Mouse (Mus musculus): ENCODE data around the gene Mtx3. TPM values are rescaled to one million over a fixed set of nuclear protein-coding genes. Genes with fewer than 3 reads are reported as not detected.
"Not testable (repeated sequence)": the region's sequence is repeated elsewhere in the genome, so short reads cannot be mapped to it uniquely, and the experiment has no call there.

Mtx3 gene
- total RNA-seq (2015) (6.5 and 10.8 TPM in 2 replicates), total RNA-seq (2017) (7.1 and 9.6 TPM in 2 replicates)

DNA sequence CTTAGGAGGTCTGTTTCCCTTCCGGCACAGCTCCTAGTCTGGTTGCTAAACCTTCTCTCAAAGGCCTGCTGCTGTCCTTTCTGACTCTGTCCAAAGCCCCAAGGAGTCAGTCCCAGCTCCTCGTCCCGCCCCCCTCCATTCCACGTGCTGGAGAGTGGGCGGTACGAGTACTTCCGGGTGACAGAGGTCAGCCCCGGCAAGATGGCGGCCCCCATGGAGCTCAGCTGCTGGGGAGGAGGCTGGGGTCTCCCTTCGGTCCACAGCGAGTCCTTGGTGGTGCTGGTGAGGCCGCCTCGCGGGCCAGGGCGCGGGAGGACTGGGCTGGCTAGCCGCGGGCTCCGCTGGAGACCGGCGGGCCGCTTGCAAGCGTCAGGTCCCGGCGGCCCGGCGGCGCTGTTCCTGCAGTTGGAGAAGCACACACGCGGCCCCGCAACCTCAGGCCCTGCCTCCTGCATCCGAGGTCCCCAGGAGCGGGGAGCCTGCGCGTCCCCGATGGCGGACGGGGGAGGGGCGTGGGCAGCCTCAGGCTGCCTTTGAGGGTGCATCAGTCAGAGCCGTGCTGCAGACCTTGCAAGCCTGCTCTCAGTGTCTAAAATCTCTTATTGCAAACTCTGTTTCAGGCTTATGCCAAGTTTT, at the start of gene Mtx3:
Gene Mtx3, plus strand, starts transcription at position 175 of the 636 bp plus-strand sequence.
- peak; percentile 95 for ATAC-seq (replicated peaks; ENCODE audit: poor library complexity)

DNA sequence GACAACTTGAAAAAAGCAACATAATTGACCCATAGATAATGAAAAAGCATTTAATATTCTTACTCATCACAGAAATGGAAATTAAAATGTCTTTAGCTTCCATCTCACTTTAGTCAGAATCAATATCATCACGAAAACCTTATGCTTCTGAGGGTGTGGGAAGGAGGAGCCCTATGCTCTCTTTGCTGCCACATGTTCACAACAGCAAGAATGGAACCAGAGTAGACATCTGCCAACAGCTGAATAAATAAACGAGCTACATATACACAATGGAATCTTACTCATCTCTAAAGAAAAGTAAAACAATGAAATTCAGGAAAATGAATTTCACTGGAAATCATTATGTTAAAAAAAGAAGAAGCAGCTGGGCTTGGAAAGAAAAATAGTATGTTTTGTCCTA, 45.7 kb upstream of the Mtx3 start:
- ATAC-seq (replicated peaks; ENCODE audit: poor library complexity) = no peak

DNA sequence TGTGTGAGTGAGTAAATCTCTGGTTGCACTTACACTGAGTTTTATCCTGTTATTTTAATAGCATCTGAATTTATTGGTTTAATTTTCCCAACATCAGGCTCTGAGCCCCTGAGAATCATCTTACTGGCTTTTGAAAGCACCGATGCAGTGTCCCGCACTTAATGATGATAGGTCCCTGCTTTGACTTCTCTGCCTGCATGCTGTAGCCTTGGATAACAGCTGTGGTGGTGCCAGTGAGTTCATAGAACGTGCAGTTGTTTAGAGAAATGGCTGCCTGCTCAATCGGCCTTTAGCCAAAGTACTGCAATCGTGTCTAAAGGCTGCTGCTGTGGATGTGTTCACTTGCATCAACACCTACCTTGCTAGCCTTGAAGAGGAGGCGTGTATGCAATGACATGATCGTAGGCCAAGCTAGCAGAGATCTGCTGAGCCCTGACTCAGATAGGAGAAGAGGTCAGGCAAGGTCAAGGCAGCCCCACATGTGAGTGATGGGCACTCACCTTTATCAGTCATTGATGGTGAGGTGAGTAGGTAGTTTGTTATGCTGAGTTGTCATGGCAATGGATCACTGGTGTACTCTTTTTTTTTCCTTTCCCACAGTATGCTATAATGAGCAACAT, 45.1 kb upstream of the Mtx3 start:
- no peak for ATAC-seq (replicated peaks; ENCODE audit: poor library complexity)

GRCm38 (mm10) chr13:92806785-92807184, 37.8 kb upstream of the Mtx3 start:
- ATAC-seq (replicated peaks; ENCODE audit: poor library complexity) = no peak

DNA sequence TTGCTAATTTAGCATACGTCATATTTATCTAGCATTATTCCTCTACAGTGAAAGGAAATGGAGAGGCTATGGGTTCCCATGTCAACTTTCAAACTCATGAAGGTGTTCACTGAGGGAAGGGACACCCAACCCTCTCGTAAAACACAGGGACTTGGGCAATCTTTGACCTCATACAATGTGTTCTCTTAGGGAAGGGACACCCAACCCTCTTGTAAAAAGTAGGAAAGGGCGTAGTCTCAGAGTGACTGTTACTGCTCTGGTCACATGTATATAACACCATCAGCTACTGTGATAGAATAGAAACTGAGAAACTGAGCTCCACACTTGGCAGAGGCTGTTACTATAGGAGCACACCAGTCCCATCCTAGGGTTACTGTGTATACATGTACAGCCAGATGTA, 36.7 kb upstream of the Mtx3 start:
- no peak for ATAC-seq (replicated peaks; ENCODE audit: poor library complexity)

DNA sequence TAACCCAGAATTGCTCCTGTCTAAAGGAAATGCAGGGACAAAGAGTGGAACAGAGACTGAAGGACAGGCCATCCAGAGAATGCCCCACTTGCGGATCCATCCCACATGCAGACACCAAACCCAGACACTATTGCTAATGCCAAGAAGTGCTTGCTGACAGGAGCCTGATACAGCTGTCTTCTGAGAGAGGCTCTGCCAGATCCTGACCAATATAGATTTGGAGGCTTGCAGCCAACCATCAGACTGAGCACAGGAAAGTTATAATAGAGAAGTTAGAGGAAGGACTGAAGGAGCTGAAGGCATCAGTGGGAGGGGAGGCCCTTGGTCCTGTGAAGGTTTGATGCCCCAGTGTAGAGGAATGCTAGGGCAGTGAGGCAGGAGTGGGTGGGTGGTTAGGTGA, 34.0 kb upstream of the Mtx3 start:
- not testable (repeated sequence) for ATAC-seq (replicated peaks; ENCODE audit: poor library complexity)

DNA sequence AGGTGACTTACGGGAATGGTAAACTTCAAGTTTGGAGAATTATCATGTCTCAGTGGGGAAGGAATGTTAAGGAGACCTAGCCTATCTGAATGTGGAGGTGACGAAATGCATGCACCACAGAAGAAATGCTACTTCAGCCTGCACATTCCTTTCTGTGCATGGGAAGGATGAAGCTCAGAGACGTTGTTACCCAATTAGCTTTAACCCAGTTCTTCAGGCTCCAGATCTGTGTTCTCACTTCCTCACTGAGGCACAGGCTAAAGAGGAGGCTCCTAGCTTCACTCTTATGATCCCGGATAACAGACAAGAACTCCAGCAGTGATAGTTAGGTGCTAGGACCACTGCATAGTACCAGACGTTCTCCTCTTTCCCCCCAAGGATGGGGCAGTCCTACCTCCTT, 28.2 kb upstream of the Mtx3 start:
- ATAC-seq (replicated peaks; ENCODE audit: poor library complexity) = peak; percentile 42

DNA sequence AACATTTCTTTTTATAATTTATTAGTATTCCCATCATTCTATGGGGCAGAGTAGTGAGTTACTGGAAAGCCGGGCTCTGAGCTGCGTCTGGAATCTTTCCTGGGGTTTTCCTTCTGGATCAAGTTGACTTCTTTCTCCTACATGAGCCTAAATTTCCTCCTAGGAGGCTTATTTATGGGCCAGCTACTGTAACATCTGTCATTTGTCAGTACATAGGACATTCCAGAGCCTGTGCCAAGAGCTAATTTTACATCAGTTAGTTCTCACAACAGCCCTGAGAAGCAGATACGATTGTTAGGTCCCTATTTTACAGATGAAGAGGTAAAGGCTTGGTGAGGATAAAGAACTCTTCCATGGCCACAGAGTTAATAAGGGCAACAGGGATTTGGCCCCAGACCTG, 27.2 kb upstream of the Mtx3 start:
- no peak for ATAC-seq (replicated peaks; ENCODE audit: poor library complexity)

DNA sequence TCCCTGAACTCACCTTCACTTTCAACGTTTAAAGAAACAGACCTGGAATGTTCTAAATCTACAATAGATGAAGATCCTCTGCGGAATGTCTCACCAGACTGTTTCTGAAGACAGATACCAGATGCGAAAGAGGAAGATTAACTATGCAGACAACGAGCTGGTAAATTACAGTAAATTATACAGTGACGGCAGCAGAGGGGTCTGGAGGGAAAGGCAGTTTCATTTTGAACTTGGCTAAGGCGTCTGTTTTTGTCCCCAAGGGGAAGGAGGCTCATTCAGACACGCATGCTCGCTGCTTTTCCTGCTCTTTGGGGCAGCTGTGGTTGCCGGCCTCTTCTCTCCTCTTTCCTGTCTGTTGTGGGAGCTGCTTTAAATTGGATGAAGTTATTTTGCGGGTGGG, 15.7 kb upstream of the Mtx3 start:
- ATAC-seq (replicated peaks; ENCODE audit: poor library complexity) = peak; percentile 71

DNA sequence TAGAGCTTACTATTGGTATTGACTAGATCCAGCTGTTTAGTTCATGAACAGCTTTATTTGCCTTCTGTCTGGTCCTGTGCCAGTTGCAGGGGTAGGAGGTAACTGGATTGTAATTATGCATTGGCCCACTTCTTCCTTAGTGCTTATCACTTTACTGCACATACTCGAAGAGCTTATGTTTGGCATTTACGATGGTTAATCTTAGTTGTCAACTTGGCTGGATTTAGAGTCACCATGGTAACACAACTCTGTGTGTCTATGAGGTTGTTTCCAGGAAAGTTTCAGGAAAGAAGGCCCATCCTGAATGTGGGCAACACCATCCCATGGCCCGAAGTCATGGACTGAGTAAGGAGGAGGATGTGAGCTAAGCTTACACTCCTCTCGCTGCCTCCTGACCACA, 11.4 kb upstream of the Mtx3 start:
- no peak for ATAC-seq (replicated peaks; ENCODE audit: poor library complexity)

- ATAC-seq (replicated peaks; ENCODE audit: poor library complexity) = no peak
Observed at GRCm38 (mm10) chr13:92846438-92846837, 1.9 kb downstream of the Mtx3 start.

- 0 out of 2 replicates have a peak, but pooled peaks have one; percentile 23 for ATAC-seq (replicated peaks; ENCODE audit: poor library complexity)
Observed at GRCm38 (mm10) chr13:92847336-92847735, 2.8 kb downstream of the Mtx3 start.

DNA sequence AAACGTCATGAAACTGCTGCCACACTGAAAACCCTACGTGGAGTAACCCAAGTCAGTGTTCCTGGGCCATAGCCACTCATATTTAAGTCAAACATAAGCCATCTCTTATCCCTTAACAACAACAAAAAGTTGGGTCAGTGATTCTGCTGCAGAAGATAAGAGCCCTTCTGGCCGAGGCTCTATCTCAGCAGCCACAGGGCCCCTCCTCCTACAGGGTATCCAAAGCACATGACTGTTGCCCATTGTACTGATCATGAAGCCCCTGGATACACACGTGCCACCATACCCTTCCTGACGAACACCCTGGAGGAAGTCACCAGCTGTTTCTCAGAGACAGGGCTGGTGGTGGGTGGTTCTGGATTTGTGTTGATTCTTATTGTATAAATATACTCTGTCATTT, 3.4 kb downstream of the Mtx3 start:
- peak; percentile 32 for ATAC-seq (replicated peaks; ENCODE audit: poor library complexity)

GRCm38 (mm10) chr13:92855901-92856300, 11.3 kb downstream of the Mtx3 start:
- 0 out of 2 replicates have a peak, but pooled peaks have one; percentile 38 for ATAC-seq (replicated peaks; ENCODE audit: poor library complexity)

DNA sequence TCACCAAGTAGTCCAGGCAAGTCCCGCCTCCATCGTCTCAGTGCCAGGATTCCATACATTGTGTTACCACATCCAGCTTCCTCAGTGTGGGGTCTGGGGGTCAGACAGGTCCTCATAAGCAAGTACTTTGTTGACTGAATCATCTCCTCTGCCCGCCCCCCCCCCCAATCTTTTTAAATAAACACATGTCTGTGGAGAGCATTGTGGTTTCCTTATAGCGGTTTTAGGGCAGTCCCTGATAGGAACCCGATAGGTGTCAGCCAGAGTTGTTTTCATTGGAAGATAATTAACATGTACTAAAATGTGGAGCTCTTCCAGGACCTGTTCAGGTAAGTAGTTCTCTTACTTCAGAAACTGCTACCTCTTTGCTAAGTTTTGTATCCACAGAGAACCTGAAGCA, 14.2 kb downstream of the Mtx3 start:
- peak; percentile 62 for ATAC-seq (replicated peaks; ENCODE audit: poor library complexity)

GRCm38 (mm10) chr13:92859959-92860358, 15.4 kb downstream of the Mtx3 start:
- no peak for ATAC-seq (replicated peaks; ENCODE audit: poor library complexity)

- ATAC-seq (replicated peaks; ENCODE audit: poor library complexity) = no peak
Observed at GRCm38 (mm10) chr13:92865358-92865757, 20.8 kb downstream of the Mtx3 start.

- no peak for ATAC-seq (replicated peaks; ENCODE audit: poor library complexity)
Observed at GRCm38 (mm10) chr13:92866680-92867079, 22.1 kb downstream of the Mtx3 start.

GRCm38 (mm10) chr13:92879514-92879913, 35.0 kb downstream of the Mtx3 start:
- ATAC-seq (replicated peaks; ENCODE audit: poor library complexity) = no peak

- no peak for ATAC-seq (replicated peaks; ENCODE audit: poor library complexity)
Observed at GRCm38 (mm10) chr13:92879933-92880332, 35.4 kb downstream of the Mtx3 start.

DNA sequence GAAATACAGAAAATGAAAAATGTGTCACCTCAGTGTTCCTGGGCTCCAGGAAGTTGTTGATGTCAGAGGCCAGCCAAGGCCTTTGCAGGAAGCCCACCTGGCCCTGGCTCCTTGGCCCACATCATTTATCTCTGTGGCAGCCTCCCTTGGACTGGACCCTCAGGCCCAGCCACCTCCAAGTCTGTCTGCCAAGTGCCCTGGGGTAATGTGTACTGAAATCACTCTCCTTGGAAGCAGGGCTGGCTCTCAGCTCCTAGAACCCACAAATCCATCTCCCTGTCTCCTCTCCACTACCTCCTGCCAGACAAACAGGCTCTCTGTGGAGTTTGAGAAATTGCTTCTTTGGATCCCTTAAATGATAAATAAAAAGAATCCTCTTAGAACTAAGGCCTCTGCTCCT, 36.0 kb downstream of the Mtx3 start:
- no peak for ATAC-seq (replicated peaks; ENCODE audit: poor library complexity)

DNA sequence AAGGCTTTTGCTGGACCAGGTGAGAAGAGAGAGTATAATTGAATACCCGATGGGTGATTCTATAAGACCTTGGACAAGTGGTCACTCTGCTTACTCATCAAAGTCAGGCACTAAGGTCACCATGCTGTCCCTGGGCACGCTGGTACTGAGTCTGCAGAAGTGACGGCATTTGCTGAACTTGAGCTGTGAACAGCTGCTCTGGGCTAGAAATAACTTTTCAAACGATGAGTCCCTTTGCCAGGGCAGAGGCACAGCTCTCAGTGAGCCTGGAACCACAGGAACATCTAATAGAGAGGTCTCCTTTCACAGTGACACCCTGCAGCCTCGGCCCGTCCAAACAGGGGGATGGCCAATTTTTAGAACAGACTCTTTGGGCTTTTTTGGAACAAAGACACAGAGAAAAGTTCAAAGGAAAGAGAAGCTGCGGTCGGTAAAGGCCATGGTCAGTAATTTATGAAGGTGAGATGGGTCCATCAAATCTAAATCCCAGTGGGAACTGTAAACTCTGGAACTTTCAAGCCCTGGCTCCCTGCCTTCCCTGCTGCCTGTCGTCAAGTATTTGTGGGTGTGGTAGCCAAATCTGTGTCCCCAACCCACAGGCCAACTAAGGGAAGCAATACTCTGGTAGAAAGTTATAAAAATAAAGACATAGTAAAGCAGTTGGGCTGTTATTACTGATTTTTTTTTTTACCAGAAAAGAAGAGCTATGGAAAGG, 37.9 kb downstream of the Mtx3 start:
- no peak for ATAC-seq (replicated peaks; ENCODE audit: poor library complexity)

Measured in megakaryocyte progenitor cell, adult 5-6 weeks (primary cell).